Mouse (Mus musculus) CD4-positive naive resting alpha-beta T cell, adult 76 days (primary cell): ENCODE measurements around the gene Enpp7. TPM values are rescaled to one million over a fixed set of nuclear protein-coding genes. Genes with fewer than 3 reads are reported as not detected.

Source experiments
- total RNA-seq: library from RNA; stranded (reverse); gene quantifications from one replicate; pipeline ENCODE4 v1.2.4, GENCODE M21; 2023

Gene Enpp7
- not detected for total RNA-seq

GRCm38 (mm10) chr11:118987999-118988398, at the start of gene Enpp7:
Enpp7 (plus strand) TSS chr11:118988188.

GRCm38 (mm10) chr11:119022895-119023615, 35.1 kb downstream of the Enpp7 start, which contains the start of gene Cbx2:
Cbx2 (plus strand) TSS chr11:119022962.

GRCm38 (mm10) chr11:119040600-119041324, 52.8 kb downstream of the Enpp7 start, which contains the start of gene Cbx8:
Cbx8 (minus strand) TSS chr11:119040969.

Other genes starting within 250 kb of the Enpp7 start
- not detected for gene Rbfox3, start 76.6 kb upstream of the Enpp7 start, total RNA-seq
- 7.0 TPM for gene Cbx2, start 34.8 kb downstream of the Enpp7 start, total RNA-seq
- 19.4 TPM for gene Cbx8, start 52.8 kb downstream of the Enpp7 start, total RNA-seq
- 124 TPM for gene Cbx4, start 98.0 kb downstream of the Enpp7 start, total RNA-seq
- 3.5 TPM for gene Tbc1d16, start 240.3 kb downstream of the Enpp7 start, total RNA-seq
- gene Ccdc40, start 240.4 kb downstream of the Enpp7 start, total RNA-seq = 0.94 TPM